Mouse (Mus musculus) embryonic fibroblast, embryonic 13.5 days (primary cell): ENCODE data around the gene Ntrk1. TPM values are rescaled to one million over a fixed set of nuclear protein-coding genes. Genes with fewer than 3 reads are reported as not detected.

Source experiments
- H3K27ac ChIP-seq: 2 replicates; pipeline ENCODE4 v1.5.1; 2012; ENCODE audit warnings: low read length, control low read depth, inconsistent platforms; ENCODE audit not compliant: insufficient read depth
- H3K4me1 ChIP-seq: 2 replicates; pipeline ENCODE4 v1.6.1; 2011; ENCODE audit warnings: low read length; ENCODE audit not compliant: control insufficient read depth, insufficient read depth
- H3K4me3 ChIP-seq: 2 replicates; pipeline ENCODE4 v1.5.1; 2011; ENCODE audit warnings: mild to moderate bottlenecking, control low read depth, low read length; ENCODE audit not compliant: insufficient read depth
- CTCF ChIP-seq: IDR thresholded peaks from 2 replicates; pipeline ENCODE4 v1.5.1; 2011; ENCODE audit warnings: mild to moderate bottlenecking, control low read depth, low read length, moderate library complexity, borderline replicate concordance; ENCODE audit not compliant: insufficient read depth
- POLR2A ChIP-seq: IDR thresholded peaks from 2 replicates; pipeline ENCODE4 v1.6.1; 2011; ENCODE audit warnings: low read depth, mild to moderate bottlenecking, control low read depth, low read length, moderate library complexity
- polyA plus RNA-seq: library from polyadenylated mRNA; stranded (reverse); fragments of >200 nt; gene quantifications from 2 replicates; pipeline ENCODE4 v1.2.4, GENCODE M21; 2011; ENCODE audit warnings: low read depth; ENCODE audit not compliant: missing spikeins, insufficient read length

Ntrk1 gene
- polyA plus RNA-seq, 1 experiment = not detected

DNA sequence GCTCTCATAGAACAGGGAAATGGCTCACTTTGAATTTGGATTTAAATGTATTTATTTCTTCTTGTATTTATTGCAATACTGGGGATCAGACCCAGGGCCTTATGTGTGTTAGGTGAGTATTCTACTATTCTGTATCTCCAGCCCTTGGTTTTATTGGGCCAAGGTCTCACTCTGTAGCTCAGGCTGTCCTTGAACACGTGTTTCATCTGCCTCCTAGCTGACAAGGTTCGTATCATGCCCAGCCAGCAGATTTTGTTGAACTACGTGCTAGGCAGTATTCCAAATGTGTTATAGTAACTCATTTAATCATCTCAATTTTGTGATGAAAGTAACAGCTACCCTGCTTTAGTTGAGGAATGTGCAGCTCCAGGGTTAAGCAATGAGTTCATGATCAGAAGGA, 52.9 kb downstream of the Ntrk1 start:
- Histone ChIP-seq H3K4me3 (no peak overlapping the region), H3K27ac (no peak overlapping the region), H3K4me1 (no peaks in the 10 kb centered on the region)
- TF ChIP-seq POLR2A (no peak), CTCF (no peak)

DNA sequence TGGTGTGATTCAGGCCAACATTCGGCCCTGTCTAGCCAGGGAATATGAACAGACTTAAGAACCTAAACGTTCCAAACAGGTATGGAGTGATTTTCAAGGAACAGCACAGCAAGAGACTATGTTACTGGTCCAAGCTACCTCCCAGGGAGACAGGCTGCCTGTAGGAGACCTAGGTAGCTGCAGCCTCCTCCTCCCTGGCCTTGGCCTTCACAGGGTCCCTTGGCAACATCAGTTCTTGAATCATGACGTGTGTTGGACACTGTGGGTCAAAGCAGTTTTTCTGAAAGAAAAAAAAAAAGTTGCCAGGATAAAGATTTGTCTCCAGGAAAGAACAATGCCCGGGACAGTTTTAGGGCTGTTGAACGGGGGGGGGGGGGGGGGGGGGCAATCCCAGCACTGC, 56.1 kb downstream of the Ntrk1 start:
- Histone ChIP-seq H3K27ac (no peak overlapping the region), H3K4me3 (no peak overlapping the region), H3K4me1 (no peaks in the 10 kb centered on the region)
- no peak for TF ChIP-seq CTCF
- no peak for TF ChIP-seq POLR2A

DNA sequence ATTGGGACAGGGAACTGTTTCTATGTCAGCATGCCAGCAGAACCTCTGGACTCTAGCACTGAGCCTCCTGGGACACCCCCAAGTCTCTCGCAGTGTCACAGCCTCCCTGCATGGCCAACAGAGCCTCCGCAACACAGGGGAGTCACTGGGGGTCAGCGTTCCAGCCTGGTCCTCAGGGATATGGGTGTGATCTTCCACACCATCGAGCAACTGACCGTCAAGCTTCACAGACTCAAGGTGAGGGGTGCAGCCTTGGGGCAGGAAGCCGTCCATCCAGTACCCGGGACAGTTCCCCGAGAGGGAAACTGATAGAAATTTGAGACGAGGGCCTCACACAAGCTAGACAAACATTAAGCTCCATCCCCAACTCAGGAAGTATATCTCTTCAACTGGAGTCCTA, 59.6 kb downstream of the Ntrk1 start:
- TF ChIP-seq POLR2A = no peak
- no peak for TF ChIP-seq CTCF
- no peak overlapping the region for H3K4me3 ChIP-seq
- H3K4me1 ChIP-seq = no peaks in the 10 kb centered on the region
- H3K27ac ChIP-seq = no peak overlapping the region

DNA sequence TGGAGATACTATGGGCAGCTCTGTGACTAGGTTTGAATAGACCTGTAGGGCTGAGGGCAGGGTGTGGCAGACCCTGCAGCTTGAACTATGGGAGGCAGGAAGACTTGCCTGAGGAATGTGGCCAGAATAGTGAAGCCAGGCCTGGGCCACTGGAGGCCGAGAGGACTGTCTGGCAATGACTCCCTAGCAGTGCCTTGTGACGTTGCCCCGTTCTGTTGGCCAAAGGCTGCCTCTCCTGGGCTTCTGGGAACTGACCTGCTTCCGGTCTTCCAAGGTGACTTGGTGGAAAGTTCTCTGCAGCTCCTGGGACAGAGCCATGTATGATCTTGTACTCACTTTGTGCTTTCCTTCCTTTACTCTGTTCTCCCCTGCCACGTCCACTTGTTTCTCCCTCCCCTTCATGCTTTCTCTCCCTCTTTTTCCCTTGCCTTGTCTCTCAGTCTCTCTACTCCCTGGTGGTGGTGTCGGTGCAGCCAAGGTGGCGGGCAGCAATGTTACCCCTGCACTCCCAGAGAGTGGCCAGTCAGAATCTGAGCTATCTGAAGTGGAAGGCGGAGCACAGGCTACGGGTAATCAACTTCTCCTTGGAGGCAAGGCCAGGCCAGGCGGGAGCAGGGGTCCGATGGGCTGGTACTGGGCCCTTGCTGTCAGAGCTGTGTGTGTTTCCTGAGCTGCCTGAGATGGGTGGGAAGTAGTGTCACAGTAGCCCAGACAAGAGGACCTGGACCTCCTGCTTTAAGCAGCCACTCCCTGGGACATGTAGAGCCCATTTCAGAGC, 60.8 kb downstream of the Ntrk1 start:
- Histone ChIP-seq H3K27ac (no peak overlapping the region), H3K4me1 (no peaks in the 10 kb centered on the region), H3K4me3 (no peak overlapping the region)
- TF ChIP-seq POLR2A (no peak), CTCF (no peak)

DNA sequence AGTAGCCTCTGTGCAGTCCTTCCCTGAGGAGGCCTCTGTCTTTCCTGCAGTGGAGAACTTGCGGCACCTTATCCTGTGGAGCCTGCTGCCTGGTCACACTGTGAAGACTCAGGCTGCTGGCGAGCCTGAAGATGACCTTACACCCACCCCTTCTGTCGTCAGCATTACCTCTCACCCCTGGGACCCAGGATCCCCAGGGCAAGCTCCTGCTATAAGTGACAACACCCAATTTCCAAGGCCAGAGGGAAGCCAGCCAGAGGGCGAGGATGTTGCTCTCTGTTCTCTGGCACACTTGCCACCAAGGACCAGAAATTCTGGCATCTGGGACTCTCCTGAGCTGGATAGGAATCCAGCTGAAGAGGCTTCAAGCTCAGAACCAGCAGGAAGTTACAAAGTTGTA, 61.9 kb downstream of the Ntrk1 start:
- TF ChIP-seq CTCF = no peak
- no peak for TF ChIP-seq POLR2A

DNA sequence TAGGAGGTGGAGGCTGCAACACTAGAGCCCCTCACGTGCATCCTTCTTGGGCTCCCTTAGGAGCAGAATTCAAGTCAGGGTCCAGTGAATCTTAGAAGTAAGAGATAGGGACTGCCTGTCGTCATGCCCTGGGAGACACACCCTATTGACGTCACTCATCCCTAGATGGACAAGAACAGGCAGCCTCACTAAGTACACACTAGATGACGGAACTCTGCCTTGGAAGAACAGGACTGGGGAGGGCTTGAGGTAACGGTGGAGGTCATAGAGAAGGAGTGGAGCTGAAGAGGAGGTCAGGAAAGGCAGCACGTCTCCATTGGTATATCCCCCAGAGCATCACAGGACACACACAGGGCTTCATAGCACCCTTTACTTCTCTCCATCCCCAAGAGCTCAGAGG, 66.3 kb downstream of the Ntrk1 start:
- Histone ChIP-seq H3K4me1 (no peaks in the 10 kb centered on the region), H3K4me3 (no peak overlapping the region), H3K27ac (no peak overlapping the region)
- TF ChIP-seq CTCF (no peak), POLR2A (no peak)

More for the DNA sequence above, 61.9 kb downstream of the Ntrk1 start:
- Histone ChIP-seq H3K27ac (no peak overlapping the region), H3K4me3 (no peak overlapping the region), H3K4me1 (no peaks in the 10 kb centered on the region)

Other genes starting within 250 kb of the Ntrk1 start
- gene Arhgef11, start 177.6 kb downstream of the Ntrk1 start, polyA plus RNA-seq = 25.8 and 27.0 TPM in 2 replicates
- gene Lrrc71, start 46.5 kb downstream of the Ntrk1 start, polyA plus RNA-seq = 1.1 and 1.2 TPM in 2 replicates
- gene Insrr, start 1.8 kb upstream of the Ntrk1 start, polyA plus RNA-seq = not detected in 2 replicates
- gene Pear1, start 29.1 kb upstream of the Ntrk1 start, polyA plus RNA-seq = 65.8 and 74.0 TPM in 2 replicates
- gene Sh2d2a, start 51.6 kb upstream of the Ntrk1 start, polyA plus RNA-seq = not detected in 2 replicates
- 27.5 and 34.2 TPM in 2 replicates for gene Prcc, start 90.4 kb upstream of the Ntrk1 start, polyA plus RNA-seq
- 267 and 287 TPM in 2 replicates for gene Hdgf, start 111.2 kb upstream of the Ntrk1 start, polyA plus RNA-seq
- 130 and 167 TPM in 2 replicates for gene Mrpl24, start 124.3 kb upstream of the Ntrk1 start, polyA plus RNA-seq
- 41.6 and 54.7 TPM in 2 replicates for gene Isg20l2, start 135.2 kb upstream of the Ntrk1 start, polyA plus RNA-seq
- gene Rrnad1, start 135.6 kb upstream of the Ntrk1 start, polyA plus RNA-seq = 11.4 and 12.0 TPM in 2 replicates
- gene Crabp2, start 153.5 kb upstream of the Ntrk1 start, polyA plus RNA-seq = 80.0 and 99.8 TPM in 2 replicates
- 25.7 and 71.2 TPM in 2 replicates for gene Nes, start 175.9 kb upstream of the Ntrk1 start, polyA plus RNA-seq
- gene Bcan, start 205.1 kb upstream of the Ntrk1 start, polyA plus RNA-seq = 0.61 TPM in 1 of 2 replicates, not detected in the other
- not detected in 2 replicates for gene Hapln2, start 232.4 kb upstream of the Ntrk1 start, polyA plus RNA-seq
- gene Gpatch4, start 247.9 kb upstream of the Ntrk1 start, polyA plus RNA-seq = 20.1 and 23.3 TPM in 2 replicates